Mouse (Mus musculus): ENCODE data around the gene Nlrc5. TPM values are rescaled to one million over a fixed set of nuclear protein-coding genes. Genes with fewer than 3 reads are reported as not detected.

Gene Nlrc5
- polyA plus RNA-seq, 1 experiment, result 0.16 TPM

DNA sequence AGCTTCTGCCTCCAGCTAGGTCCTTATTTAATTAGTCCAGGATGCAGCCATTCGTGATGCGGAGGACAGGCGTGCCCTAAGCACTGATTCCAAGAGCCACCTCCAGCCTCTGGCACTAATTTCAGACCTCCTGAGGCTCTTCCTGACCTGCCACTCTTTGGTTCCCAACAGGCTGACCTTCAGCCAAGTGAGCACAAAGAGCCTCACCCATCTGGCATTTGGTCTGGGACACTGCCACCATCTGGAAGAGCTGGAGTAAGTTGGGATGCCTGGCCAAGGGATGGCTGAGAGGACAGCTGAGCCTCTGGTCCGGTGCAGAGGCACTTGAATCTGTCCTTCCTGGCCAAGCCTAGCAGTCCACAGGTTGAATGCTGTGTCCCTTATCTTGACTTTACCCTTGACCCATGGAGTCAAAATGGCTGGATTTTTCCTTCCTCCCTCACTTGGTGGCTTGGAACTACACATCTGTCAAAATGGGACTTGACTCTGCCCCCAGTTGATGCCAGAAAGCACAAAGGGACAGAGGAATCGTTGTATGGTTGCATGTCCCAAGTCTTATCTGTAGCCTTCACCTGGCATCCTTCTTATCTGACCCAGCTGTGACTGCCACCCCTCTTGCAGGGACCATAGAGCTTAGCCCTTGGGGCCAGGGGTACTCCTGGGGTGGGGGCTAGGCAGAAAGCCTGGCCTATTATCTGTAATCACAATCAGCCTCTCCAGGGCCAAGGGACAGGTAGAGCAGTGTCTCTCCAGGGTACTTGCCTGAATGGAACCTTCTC lies 81.5 kb downstream of the Nlrc5 start:
- no peak for TF ChIP-seq FOSL1 (IDR thresholded peaks at IDR 0.05; ENCODE audit: insufficient read depth, low read length, poor library complexity, severe bottlenecking)
- TF ChIP-seq MYOD1 (IDR thresholded peaks at IDR 0.05; ENCODE audit: control insufficient read depth, insufficient read length, low read depth), result no peak
- TF ChIP-seq MAX (IDR thresholded peaks at IDR 0.05), result no peak
- no peak for TF ChIP-seq CEBPB (IDR thresholded peaks at IDR 0.05; ENCODE audit: low read depth)
- TF ChIP-seq USF1 (IDR thresholded peaks at IDR 0.05; ENCODE audit: low read depth), result no peak
- H3ac ChIP-seq (ENCODE audit: control insufficient read depth, insufficient read length, low read depth), result no peak overlapping the region
- no peaks in the 10 kb centered on the region for H3K79me2 ChIP-seq (ENCODE audit: control insufficient read depth, insufficient read depth)

GRCm38 (mm10) chr8:94516209-94516593 lies 82.0 kb downstream of the Nlrc5 start:
- Histone ChIP-seq H3K27me3 (ENCODE audit: control insufficient read depth, insufficient read depth, insufficient read length) (peaks cover 13% of the 10 kb centered on the region), H3ac (ENCODE audit: control insufficient read depth, insufficient read length, low read depth) (no peak overlapping the region), H3K79me3 (ENCODE audit: low read depth) (no peaks in the 10 kb centered on the region), H3K36me3 (ENCODE audit: control insufficient read depth, insufficient read depth) (no peaks in the 10 kb centered on the region), H3K4me3 (ENCODE audit: insufficient read depth, poor library complexity, severe bottlenecking) (no peak overlapping the region), H3K79me2 (ENCODE audit: control insufficient read depth, insufficient read depth) (no peaks in the 10 kb centered on the region)
- TF ChIP-seq CTCF (IDR thresholded peaks at IDR 0.05; ENCODE audit: control insufficient read depth, insufficient read depth, insufficient read length) (no peak), MYOD1 (IDR thresholded peaks at IDR 0.05; ENCODE audit: control insufficient read depth, insufficient read length, low read depth) (no peak), CEBPB (IDR thresholded peaks at IDR 0.05; ENCODE audit: low read depth) (no peak), USF1 (IDR thresholded peaks at IDR 0.05; ENCODE audit: low read depth) (no peak)

More for the DNA sequence above, 81.5 kb downstream of the Nlrc5 start:
- no peak overlapping the region for H3K4me3 ChIP-seq (ENCODE audit: insufficient read depth, poor library complexity, severe bottlenecking)
- H3K27me3 ChIP-seq (ENCODE audit: control insufficient read depth, insufficient read depth, insufficient read length), result peaks cover 16% of the 10 kb centered on the region
- no peaks in the 10 kb centered on the region for H3K79me3 ChIP-seq (ENCODE audit: low read depth)
- no peaks in the 10 kb centered on the region for H3K36me3 ChIP-seq (ENCODE audit: control insufficient read depth, insufficient read depth)

GRCm38 (mm10) chr8:94516766-94517165 lies 82.6 kb downstream of the Nlrc5 start:
- H3K4me3 ChIP-seq (ENCODE audit: insufficient read depth, poor library complexity, severe bottlenecking), result no peak overlapping the region
- H3ac ChIP-seq (ENCODE audit: control insufficient read depth, insufficient read length, low read depth), result no peak overlapping the region
- no peaks in the 10 kb centered on the region for H3K79me3 ChIP-seq (ENCODE audit: low read depth)
- no peaks in the 10 kb centered on the region for H3K79me2 ChIP-seq (ENCODE audit: control insufficient read depth, insufficient read depth)
- no peaks in the 10 kb centered on the region for H3K36me3 ChIP-seq (ENCODE audit: control insufficient read depth, insufficient read depth)
- TF ChIP-seq CEBPB (IDR thresholded peaks at IDR 0.05; ENCODE audit: low read depth) (no peak), CTCF (IDR thresholded peaks at IDR 0.05; ENCODE audit: control insufficient read depth, insufficient read depth, insufficient read length) (no peak), MYOG (IDR thresholded peaks at IDR 0.05; ENCODE audit: control insufficient read depth, extremely low read depth, insufficient read length) (no peak), MYOD1 (IDR thresholded peaks at IDR 0.05; ENCODE audit: control insufficient read depth, insufficient read length, low read depth) (no peak), MAX (IDR thresholded peaks at IDR 0.05) (no peak), USF1 (IDR thresholded peaks at IDR 0.05; ENCODE audit: low read depth) (no peak), FOSL1 (IDR thresholded peaks at IDR 0.05; ENCODE audit: insufficient read depth, low read length, poor library complexity, severe bottlenecking) (no peak)
- peaks cover 12% of the 10 kb centered on the region for H3K27me3 ChIP-seq (ENCODE audit: control insufficient read depth, insufficient read depth, insufficient read length)

- Histone ChIP-seq H3K79me2 (ENCODE audit: control insufficient read depth, insufficient read depth) (no peaks in the 10 kb centered on the region), H3K79me3 (ENCODE audit: low read depth) (no peaks in the 10 kb centered on the region), H3K27me3 (ENCODE audit: control insufficient read depth, insufficient read depth, insufficient read length) (no peaks in the 10 kb centered on the region), H3ac (ENCODE audit: control insufficient read depth, insufficient read length, low read depth) (no peak overlapping the region), H3K36me3 (ENCODE audit: control insufficient read depth, insufficient read depth) (no peaks in the 10 kb centered on the region), H3K4me3 (ENCODE audit: insufficient read depth, poor library complexity, severe bottlenecking) (no peak overlapping the region)
- TF ChIP-seq MYOG (IDR thresholded peaks at IDR 0.05; ENCODE audit: control insufficient read depth, extremely low read depth, insufficient read length) (no peak), CEBPB (IDR thresholded peaks at IDR 0.05; ENCODE audit: low read depth) (no peak)
Observed at GRCm38 (mm10) chr8:94518331-94518730, 84.2 kb downstream of the Nlrc5 start.

DNA sequence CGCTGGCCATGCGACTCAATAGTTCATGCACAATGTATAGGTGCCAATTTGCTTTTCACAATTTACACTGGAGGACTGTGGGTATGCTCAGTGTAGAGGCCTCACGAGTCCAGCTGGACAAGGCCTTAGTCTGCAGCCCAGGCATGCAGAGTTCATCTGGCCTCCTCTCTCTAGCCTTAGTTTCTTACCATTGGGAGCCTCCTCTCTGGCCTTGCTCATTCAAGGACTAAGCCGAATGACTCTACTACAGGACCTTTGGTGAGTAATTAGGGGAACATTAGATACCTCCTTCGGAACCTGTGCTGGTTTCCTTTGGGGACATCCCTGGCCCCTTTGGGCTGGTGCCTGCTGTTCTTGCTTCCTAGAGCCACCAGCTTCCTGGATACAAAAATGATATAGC lies 84.9 kb downstream of the Nlrc5 start:
- Histone ChIP-seq H3K79me3 (ENCODE audit: low read depth) (no peaks in the 10 kb centered on the region), H3ac (ENCODE audit: control insufficient read depth, insufficient read length, low read depth) (no peak overlapping the region), H3K79me2 (ENCODE audit: control insufficient read depth, insufficient read depth) (no peaks in the 10 kb centered on the region), H3K4me3 (ENCODE audit: insufficient read depth, poor library complexity, severe bottlenecking) (no peak overlapping the region), H3K36me3 (ENCODE audit: control insufficient read depth, insufficient read depth) (no peaks in the 10 kb centered on the region), H3K27me3 (ENCODE audit: control insufficient read depth, insufficient read depth, insufficient read length) (no peaks in the 10 kb centered on the region)
- no peak for TF ChIP-seq FOSL1 (IDR thresholded peaks at IDR 0.05; ENCODE audit: insufficient read depth, low read length, poor library complexity, severe bottlenecking)
- no peak for TF ChIP-seq MYOD1 (IDR thresholded peaks at IDR 0.05; ENCODE audit: control insufficient read depth, insufficient read length, low read depth)
- TF ChIP-seq CTCF (IDR thresholded peaks at IDR 0.05; ENCODE audit: control insufficient read depth, insufficient read depth, insufficient read length), result no peak
- TF ChIP-seq CEBPB (IDR thresholded peaks at IDR 0.05; ENCODE audit: low read depth), result no peak

DNA sequence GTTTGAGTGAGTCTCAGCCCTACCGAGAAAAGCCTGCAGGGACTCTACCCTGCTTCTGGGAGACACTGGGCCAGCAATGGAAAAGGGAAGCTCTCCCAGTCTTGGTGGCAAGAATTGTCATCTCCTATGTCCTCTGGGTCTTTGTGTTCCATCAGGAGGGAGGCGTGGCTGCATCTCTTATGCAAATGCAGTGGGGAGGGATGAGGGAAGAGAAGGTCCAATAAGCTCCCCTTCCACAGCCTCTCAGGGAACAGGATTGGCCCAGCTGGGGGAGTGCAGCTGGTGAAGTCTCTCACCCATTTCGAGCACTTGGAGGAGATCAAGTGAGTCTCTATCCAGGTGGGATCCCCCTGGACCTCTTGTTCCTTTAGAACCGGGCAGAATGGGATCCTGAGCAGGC lies 87.3 kb downstream of the Nlrc5 start:
- Histone ChIP-seq H3K27me3 (ENCODE audit: control insufficient read depth, insufficient read depth, insufficient read length) (peaks cover 4% of the 10 kb centered on the region), H3K36me3 (ENCODE audit: control insufficient read depth, insufficient read depth) (no peaks in the 10 kb centered on the region), H3K4me3 (ENCODE audit: insufficient read depth, poor library complexity, severe bottlenecking) (no peak overlapping the region), H3ac (ENCODE audit: control insufficient read depth, insufficient read length, low read depth) (no peak overlapping the region), H3K79me2 (ENCODE audit: control insufficient read depth, insufficient read depth) (no peaks in the 10 kb centered on the region), H3K79me3 (ENCODE audit: low read depth) (no peaks in the 10 kb centered on the region)
- TF ChIP-seq CEBPB (IDR thresholded peaks at IDR 0.05; ENCODE audit: low read depth) (no peak), USF1 (IDR thresholded peaks at IDR 0.05; ENCODE audit: low read depth) (no peak), FOSL1 (IDR thresholded peaks at IDR 0.05; ENCODE audit: insufficient read depth, low read length, poor library complexity, severe bottlenecking) (no peak), MYOG (IDR thresholded peaks at IDR 0.05; ENCODE audit: control insufficient read depth, extremely low read depth, insufficient read length) (no peak), MYOD1 (IDR thresholded peaks at IDR 0.05; ENCODE audit: control insufficient read depth, insufficient read length, low read depth) (no peak)
